Mouse (Mus musculus) liver, adult 10 weeks (tissue): ENCODE data around the gene Spata9. TPM values are rescaled to one million over a fixed set of nuclear protein-coding genes. Genes with fewer than 3 reads are reported as not detected.

Experiments
- polyA plus RNA-seq: library from polyadenylated mRNA; stranded (reverse); fragments of 350-450 nt; fragmentation: Illumina TruSeq; extraction: RNeasy Lipid Tissue Mini Kit (QIAGEN cat#74804); gene quantifications from one replicate; pipeline ENCODE4 v1.2.3, GENCODE M21; 2014; ENCODE audit warnings: low read depth, low replicate concordance

The Spata9 gene
- not detected for polyA plus RNA-seq

GRCm38 (mm10) chr13:75966850-75967249 is at the start of gene Spata9:
Gene Spata9, plus strand, starts transcription at chr13:75967150.

GRCm38 (mm10) chr13:75943189-75944043 is 23.5 kb upstream of the Spata9 start, which contains the start of gene Rhobtb3:
Gene Rhobtb3, minus strand, starts transcription at chr13:75943925.

GRCm38 (mm10) chr13:76017974-76018843 is 51.3 kb downstream of the Spata9 start, which contains the start of gene Rfesd:
Gene Rfesd, minus strand, starts transcription at chr13:76018719.

Other genes with a start within 250 kb of the Spata9 start
- gene Glrx, start 127.3 kb upstream of the Spata9 start, polyA plus RNA-seq, result 66.1 TPM
- gene Rhobtb3, start 23.2 kb upstream of the Spata9 start, polyA plus RNA-seq, result 6.0 TPM
- 55.5 TPM for gene Rfesd, start 51.6 kb downstream of the Spata9 start, polyA plus RNA-seq
- not detected for gene Gpr150, start 89.8 kb downstream of the Spata9 start, polyA plus RNA-seq
- gene Arsk, start 131.5 kb downstream of the Spata9 start, polyA plus RNA-seq, result 17.6 TPM
- gene Ttc37, start 131.6 kb downstream of the Spata9 start, polyA plus RNA-seq, result 11.8 TPM